Mouse (Mus musculus) kidney, adult 2 months (tissue): ENCODE measurements around the gene Tnrc6a.

Source experiments
- CTCF ChIP-seq: fragments of 200-500 bp; conservative IDR thresholded peaks from 2 replicates; pipeline ENCODE4 v1.5.1; 2011; ENCODE audit warnings: low read depth, mild to moderate bottlenecking, control low read depth, low read length, moderate library complexity, mixed read lengths; ENCODE audit not compliant: insufficient read depth, insufficient read length
- POLR2A ChIP-seq: fragments of 200-500 bp; IDR thresholded peaks from one replicate; pipeline ENCODE4 v1.6.1; 2011; ENCODE audit warnings: low read depth, low read length, control low read depth

DNA sequence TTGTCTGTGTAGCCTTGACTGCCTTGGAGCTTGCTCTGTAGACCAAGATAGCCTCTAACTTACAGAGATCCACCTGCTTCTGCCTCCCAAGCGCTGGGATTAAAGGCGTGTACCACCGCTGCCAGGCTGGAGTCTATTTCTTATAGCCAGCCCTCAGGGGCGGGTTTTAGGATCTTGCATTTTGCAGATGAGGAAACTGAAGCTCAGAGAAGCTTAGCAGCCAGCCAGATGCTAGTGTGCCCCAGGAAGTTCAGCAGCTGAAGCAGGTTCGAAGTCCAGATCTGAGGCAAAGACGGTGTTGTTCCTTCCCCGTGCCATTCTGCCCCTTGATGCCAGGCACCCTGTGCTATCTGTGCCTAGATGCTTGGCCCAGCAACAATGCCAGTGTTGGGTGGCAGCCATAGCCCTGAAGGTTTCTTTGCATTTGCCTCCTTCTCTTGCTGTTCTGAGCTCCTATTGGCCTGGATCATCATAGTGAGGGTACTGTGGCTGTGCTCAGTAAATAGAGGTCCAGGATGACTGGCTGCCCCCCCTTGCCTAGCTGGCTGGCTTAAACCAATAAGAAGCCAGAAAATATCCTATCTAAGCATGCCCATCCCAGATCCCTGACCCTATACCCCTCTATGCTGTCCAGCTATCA lies 14.2 kb upstream of the Tnrc6a start:
- TF ChIP-seq POLR2A (no peak), CTCF (no peak)
